Mouse (Mus musculus): ENCODE results near the gene Zfp296. TPM values are rescaled to one million over a fixed set of nuclear protein-coding genes. Genes with fewer than 3 reads are reported as not detected.
"Not testable (repeated sequence)": the region's sequence is repeated elsewhere in the genome, so short reads cannot be mapped to it uniquely, and the experiment has no call there.

The Zfp296 gene
- polyA plus RNA-seq, 1 experiment, result 3.3 TPM

- peaks cover 3% of the 10 kb centered on the region; the same call in 1 of the 2 replicates for H3K4me1 ChIP-seq (ENCODE audit: control insufficient read depth, insufficient read depth, low read length)
- H3K27me3 ChIP-seq (replicated peaks; ENCODE audit: control insufficient read depth, insufficient read depth, low read length), result no peaks in the 10 kb centered on the region
- H3K4me3 ChIP-seq (ENCODE audit: insufficient read depth, low read depth, low read length), result peak within 1 kb of the TSS; percentile 93
- H3K27ac ChIP-seq (ENCODE audit: insufficient read depth, low read depth, low read length), result peak within 1 kb of the TSS; percentile 60
- no peaks in the 10 kb centered on the region for H3K36me3 ChIP-seq (ENCODE audit: control insufficient read depth, insufficient read depth, low read length)
- under 1% methylated on average over 57 of the region's 57 CpGs for WGBS
- TF ChIP-seq CTCF (conservative IDR thresholded peaks at IDR 0.05; ENCODE audit: insufficient read depth, insufficient read length, low read depth, low read length), result no peak
- peak; percentile 67 for TF ChIP-seq POLR2A (IDR thresholded peaks at IDR 0.05; ENCODE audit: low read depth, low read length)
- peak; percentile 98 for DNase-seq
Observed at GRCm38 (mm10) chr7:19603849-19604605, 26.9 kb downstream of the Zfp296 start, which contains the start of gene Clasrp. Gene Clasrp (minus strand): TSS chr7:19604486.

GRCm38 (mm10) chr7:19604606-19605214 lies 27.6 kb downstream of the Zfp296 start:
- H3K27me3 ChIP-seq (replicated peaks; ENCODE audit: control insufficient read depth, insufficient read depth, low read length); H3K36me3 ChIP-seq (ENCODE audit: control insufficient read depth, insufficient read depth, low read length); H3K4me1 ChIP-seq (ENCODE audit: control insufficient read depth, insufficient read depth, low read length); DNase-seq; H3K27ac ChIP-seq (ENCODE audit: insufficient read depth, low read depth, low read length): not testable (repeated sequence)
- 46% methylated on average over 10 of the region's 10 CpGs for WGBS
- H3K4me3 ChIP-seq (ENCODE audit: insufficient read depth, low read depth, low read length), result peak overlapping the region; percentile 93; the same call in 1 of the 2 replicates

- TF ChIP-seq POLR2A (IDR thresholded peaks at IDR 0.05; ENCODE audit: low read depth, low read length), result no peak
- Histone ChIP-seq H3K27ac (ENCODE audit: insufficient read depth, low read depth, low read length) (no peak overlapping the region), H3K27me3 (replicated peaks; ENCODE audit: control insufficient read depth, insufficient read depth, low read length) (no peaks in the 10 kb centered on the region), H3K36me3 (ENCODE audit: control insufficient read depth, insufficient read depth, low read length) (peaks cover 1% of the 10 kb centered on the region; the same call in 1 of the 2 replicates), H3K4me1 (ENCODE audit: control insufficient read depth, insufficient read depth, low read length) (peaks cover 3% of the 10 kb centered on the region; the same call in 1 of the 2 replicates), H3K4me3 (ENCODE audit: insufficient read depth, low read depth, low read length) (no peak overlapping the region)
- no peak for DNase-seq
- WGBS, result 87% methylated on average over 5 of the region's 5 CpGs
Observed at GRCm38 (mm10) chr7:19607291-19607690, 30.2 kb downstream of the Zfp296 start.

- Histone ChIP-seq H3K27me3 (replicated peaks; ENCODE audit: control insufficient read depth, insufficient read depth, low read length) (no peaks in the 10 kb centered on the region), H3K4me1 (ENCODE audit: control insufficient read depth, insufficient read depth, low read length) (no peaks in the 10 kb centered on the region), H3K27ac (ENCODE audit: insufficient read depth, low read depth, low read length) (no peak overlapping the region), H3K4me3 (ENCODE audit: insufficient read depth, low read depth, low read length) (no peak overlapping the region), H3K36me3 (ENCODE audit: control insufficient read depth, insufficient read depth, low read length) (peaks cover 1% of the 10 kb centered on the region; the same call in 1 of the 2 replicates)
- DNase-seq, result peak; percentile 57
- 87% methylated on average over 12 of the region's 12 CpGs for WGBS
- TF ChIP-seq CTCF (conservative IDR thresholded peaks at IDR 0.05; ENCODE audit: insufficient read depth, insufficient read length, low read depth, low read length) (no peak), POLR2A (IDR thresholded peaks at IDR 0.05; ENCODE audit: low read depth, low read length) (no peak)
Observed at GRCm38 (mm10) chr7:19609641-19610332, 32.7 kb downstream of the Zfp296 start.

- H3K36me3 ChIP-seq (ENCODE audit: control insufficient read depth, insufficient read depth, low read length), result peaks cover 1% of the 10 kb centered on the region; the same call in 1 of the 2 replicates
- no peak overlapping the region for H3K4me3 ChIP-seq (ENCODE audit: insufficient read depth, low read depth, low read length)
- DNase-seq, result no peak
- no peak overlapping the region for H3K27ac ChIP-seq (ENCODE audit: insufficient read depth, low read depth, low read length)
- TF ChIP-seq POLR2A (IDR thresholded peaks at IDR 0.05; ENCODE audit: low read depth, low read length) (no peak), CTCF (conservative IDR thresholded peaks at IDR 0.05; ENCODE audit: insufficient read depth, insufficient read length, low read depth, low read length) (no peak)
- H3K27me3 ChIP-seq (replicated peaks; ENCODE audit: control insufficient read depth, insufficient read depth, low read length), result no peaks in the 10 kb centered on the region
- WGBS, result 83% methylated on average over 5 of the region's 5 CpGs
- H3K4me1 ChIP-seq (ENCODE audit: control insufficient read depth, insufficient read depth, low read length), result no peaks in the 10 kb centered on the region
Observed at GRCm38 (mm10) chr7:19610969-19611368, 33.9 kb downstream of the Zfp296 start.

GRCm38 (mm10) chr7:19615036-19615577 lies 38.0 kb downstream of the Zfp296 start:
- H3K36me3 ChIP-seq (ENCODE audit: control insufficient read depth, insufficient read depth, low read length), result peaks cover 1% of the 10 kb centered on the region; the same call in 1 of the 2 replicates
- 84% methylated on average over 12 of the region's 12 CpGs for WGBS
- H3K27me3 ChIP-seq (replicated peaks; ENCODE audit: control insufficient read depth, insufficient read depth, low read length), result no peaks in the 10 kb centered on the region
- H3K4me3 ChIP-seq (ENCODE audit: insufficient read depth, low read depth, low read length), result no peak overlapping the region
- TF ChIP-seq POLR2A (IDR thresholded peaks at IDR 0.05; ENCODE audit: low read depth, low read length) (no peak), CTCF (conservative IDR thresholded peaks at IDR 0.05; ENCODE audit: insufficient read depth, insufficient read length, low read depth, low read length) (no peak)
- H3K27ac ChIP-seq (ENCODE audit: insufficient read depth, low read depth, low read length), result no peak overlapping the region
- no peaks in the 10 kb centered on the region for H3K4me1 ChIP-seq (ENCODE audit: control insufficient read depth, insufficient read depth, low read length)
- DNase-seq, result no peak

All from kidney, adult 2 months (tissue).